Mouse (Mus musculus): ENCODE results near the gene Tcta. TPM values are rescaled to one million over a fixed set of nuclear protein-coding genes. Genes with fewer than 3 reads are reported as not detected.
"Not testable (repeated sequence)": the region's sequence is repeated elsewhere in the genome, so short reads cannot be mapped to it uniquely, and the experiment has no call there.

Gene Tcta
- polyA plus RNA-seq, 1 experiment from 2014 or later = 22.6 TPM

GRCm38 (mm10) chr9:108340258-108341138 is 34.5 kb upstream of the Tcta start:
- 62% methylated on average over 10 of the region's 10 CpGs for WGBS
- peaks cover 24% of the 10 kb centered on the region for H3K4me1 ChIP-seq (replicated peaks)
- H3K4me2 ChIP-seq = peak overlapping the region; percentile 85
- no peaks in the 10 kb centered on the region for H3K27me3 ChIP-seq
- H3K4me3 ChIP-seq (replicated peaks) = peak overlapping the region; percentile 81
- peak overlapping the region; percentile 91 for H3K9ac ChIP-seq (replicated peaks)
- H3K27ac ChIP-seq = peak overlapping the region; percentile 97
- ATAC-seq (ENCODE audit: insufficient number of reproducible peaks, insufficient read depth, low FRiP score, low TSS enrichment, low read depth) = no peak
- peaks cover 11% of the 10 kb centered on the region for H3K36me3 ChIP-seq
- H3K9me3 ChIP-seq = no peaks in the 10 kb centered on the region

- WGBS = 13% methylated on average over 20 of the region's 20 CpGs
- peaks cover 18% of the 10 kb centered on the region for H3K36me3 ChIP-seq
- no peaks in the 10 kb centered on the region for H3K9me3 ChIP-seq
- no peak for ATAC-seq (ENCODE audit: insufficient number of reproducible peaks, insufficient read depth, low FRiP score, low TSS enrichment, low read depth)
- H3K27me3 ChIP-seq = no peaks in the 10 kb centered on the region
- peak overlapping the region; percentile 85 for H3K4me2 ChIP-seq
- peaks cover 24% of the 10 kb centered on the region for H3K4me1 ChIP-seq (replicated peaks)
- peak overlapping the region; percentile 81 for H3K4me3 ChIP-seq (replicated peaks)
- peak overlapping the region; percentile 91 for H3K9ac ChIP-seq (replicated peaks)
- H3K27ac ChIP-seq = peak overlapping the region; percentile 97
Measured at GRCm38 (mm10) chr9:108339886-108340257, 33.9 kb upstream of the Tcta start.

GRCm38 (mm10) chr9:108338886-108339781 is 33.2 kb upstream of the Tcta start, which contains the start of gene Gpx1:
Gene Gpx1 (plus strand): TSS chr9:108338903.
- peak within 1 kb of the TSS; percentile 81 for H3K4me3 ChIP-seq (replicated peaks)
- no peaks in the 10 kb centered on the region for H3K9me3 ChIP-seq
- peaks cover 25% of the 10 kb centered on the region for H3K36me3 ChIP-seq
- peak; percentile 95 for ATAC-seq (ENCODE audit: insufficient number of reproducible peaks, insufficient read depth, low FRiP score, low TSS enrichment, low read depth)
- peak within 1 kb of the TSS; percentile 85 for H3K4me2 ChIP-seq
- WGBS = under 1% methylated on average over 49 of the region's 49 CpGs
- H3K27ac ChIP-seq = peak within 1 kb of the TSS; percentile 97
- H3K4me1 ChIP-seq (replicated peaks) = peaks cover 24% of the 10 kb centered on the region
- H3K27me3 ChIP-seq = no peaks in the 10 kb centered on the region
- peak within 1 kb of the TSS; percentile 91 for H3K9ac ChIP-seq (replicated peaks)

- Histone ChIP-seq H3K27me3 (no peaks in the 10 kb centered on the region), H3K4me3 (replicated peaks) (peak overlapping the region; percentile 81), H3K27ac (peak overlapping the region; percentile 97), H3K4me1 (replicated peaks) (peaks cover 24% of the 10 kb centered on the region), H3K9me3 (no peaks in the 10 kb centered on the region), H3K4me2 (peak overlapping the region; percentile 85), H3K9ac (replicated peaks) (peak overlapping the region; percentile 91), H3K36me3 (peaks cover 31% of the 10 kb centered on the region)
- WGBS = 26% methylated on average over 6 of the region's 6 CpGs
- peak; percentile 10; the same call in 1 of the 2 replicates for ATAC-seq (ENCODE audit: insufficient number of reproducible peaks, insufficient read depth, low FRiP score, low TSS enrichment, low read depth)
Measured at GRCm38 (mm10) chr9:108338551-108338885, 32.6 kb upstream of the Tcta start.

- 0 out of 2 replicates have a peak overlapping the region, but pooled peaks have one; percentile 81 for H3K4me3 ChIP-seq (replicated peaks)
Measured at GRCm38 (mm10) chr9:108337848-108338550, 32.0 kb upstream of the Tcta start.

GRCm38 (mm10) chr9:108325811-108326210 is 19.9 kb upstream of the Tcta start:
- Histone ChIP-seq H3K9ac (replicated peaks) (no peak overlapping the region), H3K4me1 (replicated peaks) (no peaks in the 10 kb centered on the region), H3K4me2 (no peak overlapping the region), H3K4me3 (replicated peaks) (no peak overlapping the region), H3K9me3 (no peaks in the 10 kb centered on the region), H3K36me3 (peaks cover 70% of the 10 kb centered on the region), H3K27ac (no peak overlapping the region), H3K27me3 (no peaks in the 10 kb centered on the region)
- 92% methylated on average over 2 of the region's 2 CpGs for WGBS
- no peak for ATAC-seq (ENCODE audit: insufficient number of reproducible peaks, insufficient read depth, low FRiP score, low TSS enrichment, low read depth)

More at GRCm38 (mm10) chr9:108337848-108338550, 32.0 kb upstream of the Tcta start:
- H3K9ac ChIP-seq (replicated peaks) = no peak overlapping the region
- 74% methylated on average over 10 of the region's 10 CpGs for WGBS
- peak overlapping the region; percentile 85 for H3K4me2 ChIP-seq
- no peaks in the 10 kb centered on the region for H3K9me3 ChIP-seq
- peaks cover 24% of the 10 kb centered on the region for H3K4me1 ChIP-seq (replicated peaks)
- peak overlapping the region; percentile 97 for H3K27ac ChIP-seq
- H3K27me3 ChIP-seq = no peaks in the 10 kb centered on the region
- peaks cover 35% of the 10 kb centered on the region for H3K36me3 ChIP-seq
- ATAC-seq (ENCODE audit: insufficient number of reproducible peaks, insufficient read depth, low FRiP score, low TSS enrichment, low read depth) = no peak

- Histone ChIP-seq H3K27ac (no peak overlapping the region), H3K4me2 (no peak overlapping the region), H3K36me3 (peaks cover 71% of the 10 kb centered on the region), H3K4me1 (replicated peaks) (no peaks in the 10 kb centered on the region), H3K27me3 (no peaks in the 10 kb centered on the region), H3K9ac (replicated peaks) (no peak overlapping the region), H3K9me3 (no peaks in the 10 kb centered on the region), H3K4me3 (replicated peaks) (no peak overlapping the region)
- no peak for ATAC-seq (ENCODE audit: insufficient number of reproducible peaks, insufficient read depth, low FRiP score, low TSS enrichment, low read depth)
- WGBS = 95% methylated on average over 1 of the region's 1 CpGs
Measured at GRCm38 (mm10) chr9:108324784-108325183, 18.8 kb upstream of the Tcta start.

DNA sequence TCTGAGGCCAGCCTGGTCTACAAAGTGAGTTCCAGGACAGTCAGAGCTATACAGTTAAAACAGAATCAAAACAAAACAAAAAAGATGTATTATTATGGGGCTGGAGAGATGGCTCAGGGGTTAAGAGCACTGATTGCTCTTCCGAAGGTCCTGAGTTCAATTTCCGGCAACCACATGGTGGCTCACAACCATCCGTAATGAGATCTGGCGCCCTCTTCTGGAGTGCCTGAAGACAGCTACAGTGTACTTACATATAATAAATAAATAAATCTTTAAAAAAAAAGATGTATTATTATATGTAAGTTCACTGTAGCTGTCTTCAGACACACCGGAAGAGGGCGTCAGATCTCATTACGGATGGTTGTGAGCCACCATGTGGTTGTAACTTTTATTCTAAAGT is 16.1 kb upstream of the Tcta start:
- H3K4me2 ChIP-seq; H3K27ac ChIP-seq; H3K27me3 ChIP-seq; H3K4me3 ChIP-seq (replicated peaks); H3K9me3 ChIP-seq; H3K4me1 ChIP-seq (replicated peaks); ATAC-seq (ENCODE audit: insufficient number of reproducible peaks, insufficient read depth, low FRiP score, low TSS enrichment, low read depth); H3K9ac ChIP-seq (replicated peaks): not testable (repeated sequence)
- 89% methylated on average over 7 of the region's 7 CpGs for WGBS
- peaks cover 59% of the 10 kb centered on the region for H3K36me3 ChIP-seq

- Histone ChIP-seq H3K36me3 (peaks cover 59% of the 10 kb centered on the region), H3K4me2 (no peak overlapping the region), H3K27ac (no peak overlapping the region), H3K4me1 (replicated peaks) (no peaks in the 10 kb centered on the region), H3K27me3 (no peaks in the 10 kb centered on the region), H3K4me3 (replicated peaks) (no peak overlapping the region), H3K9ac (replicated peaks) (no peak overlapping the region), H3K9me3 (no peaks in the 10 kb centered on the region)
- 91% methylated on average over 2 of the region's 2 CpGs for WGBS
- ATAC-seq (ENCODE audit: insufficient number of reproducible peaks, insufficient read depth, low FRiP score, low TSS enrichment, low read depth) = no peak
Measured at GRCm38 (mm10) chr9:108318462-108318861, 12.5 kb upstream of the Tcta start.

- Histone ChIP-seq H3K4me3 (replicated peaks) (no peak overlapping the region), H3K4me1 (replicated peaks) (no peaks in the 10 kb centered on the region), H3K4me2 (no peak overlapping the region), H3K27me3 (no peaks in the 10 kb centered on the region), H3K36me3 (peaks cover 57% of the 10 kb centered on the region), H3K9ac (replicated peaks) (no peak overlapping the region), H3K27ac (no peak overlapping the region), H3K9me3 (no peaks in the 10 kb centered on the region)
- no peak for ATAC-seq (ENCODE audit: insufficient number of reproducible peaks, insufficient read depth, low FRiP score, low TSS enrichment, low read depth)
- WGBS = 95% methylated on average over 3 of the region's 3 CpGs
Measured at GRCm38 (mm10) chr9:108317572-108317971, 11.6 kb upstream of the Tcta start.
